Mouse (Mus musculus) inflammation-experienced regulatory T-cells (primary cell): ENCODE data around the gene Pcdh8. TPM values are rescaled to one million over a fixed set of nuclear protein-coding genes. Genes with fewer than 3 reads are reported as not detected.

ENCODE experiments used
- polyA plus RNA-seq, 2 experiments: library from polyadenylated mRNA; unstranded; fragments of 100-300 nt; shearing (Covaris generic); gene quantifications; one replicate each; pipeline ENCODE4 v1.2.1; 2017

The Pcdh8 gene
- polyA plus RNA-seq, result 1 to 10 TPM in 1 of 2 experiments, under 1 TPM in 1; 0.25 to 1.2 TPM

DNA sequence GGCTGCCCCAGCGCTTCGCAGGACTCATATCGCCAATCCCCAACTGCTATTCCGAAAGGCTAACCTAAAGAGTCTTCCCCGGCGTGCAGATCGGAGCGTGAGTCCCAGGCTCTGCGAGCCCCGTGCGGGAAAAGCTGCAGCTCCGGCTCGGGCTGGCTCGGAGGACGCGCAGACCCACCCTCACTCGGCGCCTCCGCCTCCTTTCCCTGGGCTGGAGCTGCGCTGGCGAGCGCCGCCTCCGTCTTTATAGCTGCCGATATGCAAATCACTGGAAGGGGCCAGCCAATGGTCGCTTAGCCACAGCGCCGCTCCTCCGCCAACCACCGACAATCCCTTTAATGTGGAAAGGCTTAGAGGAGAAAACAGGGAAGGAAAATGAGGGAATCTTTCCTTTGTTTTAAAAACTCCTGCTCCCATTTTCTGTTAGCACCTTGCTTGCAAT is at the start of gene Pcdh8:
Gene Pcdh8 (minus strand): TSS at position 219 of the 442 bp plus-strand sequence.

Other genes with a start within 250 kb of the Pcdh8 start
- gene Sugt1, start 183.6 kb downstream of the Pcdh8 start, polyA plus RNA-seq, result 100 to 1,000 TPM; 114 to 126 TPM
- gene Cnmd, start 109.1 kb downstream of the Pcdh8 start, polyA plus RNA-seq, result under 1 TPM in 1 of 2 experiments, not detected in 1; 0.26 TPM
- under 1 TPM in 1 of 2 experiments, not detected in 1; 0.69 TPM for gene Olfm4, start 212.8 kb upstream of the Pcdh8 start, polyA plus RNA-seq